Mouse (Mus musculus) neural tube, embryonic 12.5 days (tissue): Measurements from ENCODE around the gene Polq. TPM values are rescaled to one million over a fixed set of nuclear protein-coding genes. Genes with fewer than 3 reads are reported as not detected.

ENCODE experiments used
- ATAC-seq: fragments of 200-750 bp; cut with Nextera tagmentation; 2 replicates; pipeline ENCODE4 v1.8.0; 2017; ENCODE audit warnings: low read depth, mild to moderate bottlenecking, moderate TSS enrichment, moderate library complexity; ENCODE audit not compliant: low FRiP score
- H3K27ac ChIP-seq: fragments of 300-500 bp; sonication (generic); 2 replicates; pipeline ENCODE4 v1.5.1; 2016
- H3K27me3 ChIP-seq: fragments of 300-500 bp; sonication (generic); replicated peaks from 2 replicates; pipeline ENCODE4 v1.6.1; 2016; ENCODE audit warnings: mild to moderate bottlenecking
- H3K36me3 ChIP-seq: fragments of 300-500 bp; sonication (generic); 2 replicates; pipeline ENCODE4 v1.6.1; 2016; ENCODE audit warnings: mild to moderate bottlenecking
- H3K4me1 ChIP-seq: fragments of 300-500 bp; sonication (generic); 2 replicates; pipeline ENCODE4 v1.6.1; 2016
- H3K4me2 ChIP-seq: fragments of 300-500 bp; sonication (generic); replicated peaks from 2 replicates; pipeline ENCODE4 v1.6.1; 2016; ENCODE audit warnings: mild to moderate bottlenecking
- H3K4me3 ChIP-seq: fragments of 300-500 bp; sonication (generic); 2 replicates; pipeline ENCODE4 v1.5.1; 2016
- H3K9ac ChIP-seq: fragments of 300-500 bp; sonication (generic); 2 replicates; pipeline ENCODE4 v1.6.1; 2016; ENCODE audit warnings: mild to moderate bottlenecking
- H3K9me3 ChIP-seq: fragments of 300-500 bp; sonication (generic); 2 replicates; pipeline ENCODE4 v1.6.1; 2016; ENCODE audit warnings: mild to moderate bottlenecking
- WGBS: fragments of 180-500 bp; shearing (Covaris S2); methylation state at CpG from one replicate; pipeline ENCODE4 v1.1.7; 2016; 5-methylcytosine and 5-hydroxymethylcytosine counted together
- polyA plus RNA-seq: library from polyadenylated mRNA; unstranded; fragments of >200 nt; fragmentation: Nextera tagmentation; extraction: Ambion mirVana; gene quantifications from 2 replicates; pipeline ENCODE4 v1.2.1, GENCODE M21; 2016

The Polq gene
- polyA plus RNA-seq, result 7.3 and 8.5 TPM in 2 replicates

DNA sequence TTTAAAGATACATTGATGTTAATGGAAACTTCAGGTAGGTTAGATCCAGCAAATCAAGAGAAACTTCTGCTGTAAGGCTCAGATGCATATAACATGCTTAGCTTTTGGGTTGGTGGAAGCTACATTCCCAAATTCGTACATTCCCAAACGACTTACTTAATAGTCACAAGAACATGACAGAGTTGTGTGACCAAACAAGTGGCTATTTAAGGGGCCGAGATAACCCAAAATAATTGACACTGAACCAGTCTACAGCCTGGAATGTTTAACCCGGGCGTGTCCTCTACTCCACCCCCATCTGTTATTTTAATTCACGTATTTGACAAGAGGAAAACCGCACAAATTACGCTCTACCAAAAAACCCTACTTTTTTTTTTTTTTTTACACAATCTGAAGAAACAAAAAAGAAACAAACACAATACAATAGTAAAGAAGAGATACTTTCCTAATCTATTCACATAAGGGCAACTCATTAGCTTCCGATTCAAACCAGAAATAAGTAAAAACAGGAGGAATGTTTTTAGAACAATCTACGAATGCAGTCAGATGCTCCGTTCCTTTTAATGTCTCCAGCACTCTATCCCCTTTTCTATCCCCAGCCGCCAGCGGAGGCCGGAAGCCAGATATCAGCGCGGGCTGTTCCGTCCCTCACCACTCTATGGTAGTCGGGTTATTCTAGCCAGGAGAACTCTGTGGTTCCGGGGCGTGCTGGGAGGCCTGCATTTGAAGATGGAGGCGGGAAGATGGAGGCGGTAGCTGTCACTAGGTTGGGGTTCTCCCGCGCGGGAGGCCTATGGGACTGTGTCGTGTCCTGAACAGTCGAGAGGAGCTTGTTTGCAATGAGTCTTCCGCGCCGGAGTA lies at the start of gene Polq:
Polq (plus strand) TSS at position 726 of the 861 bp plus-strand sequence.
- H3K27ac ChIP-seq, result no peak within 1 kb of the TSS
- H3K9me3 ChIP-seq, result no peaks in the 10 kb centered on the region
- peaks cover 6% of the 10 kb centered on the region; the same call in 1 of the 2 replicates for H3K4me1 ChIP-seq
- ATAC-seq, result peak; percentile 99
- H3K4me3 ChIP-seq, result peak within 1 kb of the TSS; percentile 73
- no peaks in the 10 kb centered on the region for H3K36me3 ChIP-seq
- peak within 1 kb of the TSS; percentile 66 for H3K9ac ChIP-seq
- peak within 1 kb of the TSS; percentile 93 for H3K4me2 ChIP-seq
- 7% methylated on average over 30 of the region's 30 CpGs for WGBS
- no peaks in the 10 kb centered on the region for H3K27me3 ChIP-seq

DNA sequence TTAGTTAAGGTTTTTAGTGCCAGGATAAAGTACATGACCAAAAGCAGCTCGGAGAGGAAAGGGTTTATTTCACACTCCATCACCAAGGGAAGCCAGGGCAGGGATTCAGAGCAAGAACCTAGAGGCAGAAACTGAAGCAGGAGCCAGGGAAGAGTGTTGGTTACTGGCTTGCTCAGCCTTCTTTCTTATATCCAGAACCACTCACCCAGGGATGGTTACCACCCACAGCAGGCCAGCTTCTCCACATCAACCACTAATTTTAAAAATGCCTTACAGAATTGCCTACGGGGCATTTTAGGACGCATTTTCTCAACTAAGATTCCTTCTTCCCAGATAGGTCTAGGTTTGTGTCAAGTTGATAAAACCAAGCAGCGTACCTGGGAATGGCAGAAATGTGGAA lies 48.2 kb upstream of the Polq start:
- H3K4me1 ChIP-seq, result no peaks in the 10 kb centered on the region
- ATAC-seq, result no peak
- no peaks in the 10 kb centered on the region for H3K36me3 ChIP-seq
- 81% methylated on average over 4 of the region's 4 CpGs for WGBS
- H3K4me2 ChIP-seq, result no peak overlapping the region
- H3K27ac ChIP-seq, result no peak overlapping the region
- H3K4me3 ChIP-seq, result no peak overlapping the region
- H3K9ac ChIP-seq, result no peak overlapping the region
- no peaks in the 10 kb centered on the region for H3K9me3 ChIP-seq
- H3K27me3 ChIP-seq, result no peaks in the 10 kb centered on the region

DNA sequence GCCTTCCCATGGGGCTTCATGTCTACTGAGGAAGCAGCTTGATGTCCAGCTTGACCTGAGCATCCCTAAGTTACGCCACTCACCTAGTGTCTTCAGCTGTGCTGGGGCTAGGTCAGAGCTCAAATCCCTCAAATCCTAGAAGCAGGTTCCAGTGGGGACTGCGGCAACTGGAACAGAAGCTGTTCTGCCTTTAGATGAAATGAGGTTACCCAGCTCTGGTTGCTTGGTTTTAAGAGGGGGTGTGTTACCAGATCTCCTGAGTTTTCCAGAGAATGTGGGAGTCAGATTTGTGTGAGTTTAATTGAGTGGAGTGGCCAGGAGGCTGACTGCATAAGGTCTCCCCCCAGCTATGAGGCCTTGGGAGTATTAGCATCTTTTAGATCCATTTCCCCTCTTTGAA lies 32.5 kb upstream of the Polq start:
- no peaks in the 10 kb centered on the region for H3K4me1 ChIP-seq
- no peak overlapping the region for H3K9ac ChIP-seq
- H3K4me3 ChIP-seq, result no peak overlapping the region
- 92% methylated on average over 2 of the region's 2 CpGs for WGBS
- ATAC-seq, result no peak
- no peak overlapping the region for H3K27ac ChIP-seq
- H3K4me2 ChIP-seq, result no peak overlapping the region
- no peaks in the 10 kb centered on the region for H3K27me3 ChIP-seq
- no peaks in the 10 kb centered on the region for H3K9me3 ChIP-seq
- no peaks in the 10 kb centered on the region for H3K36me3 ChIP-seq

DNA sequence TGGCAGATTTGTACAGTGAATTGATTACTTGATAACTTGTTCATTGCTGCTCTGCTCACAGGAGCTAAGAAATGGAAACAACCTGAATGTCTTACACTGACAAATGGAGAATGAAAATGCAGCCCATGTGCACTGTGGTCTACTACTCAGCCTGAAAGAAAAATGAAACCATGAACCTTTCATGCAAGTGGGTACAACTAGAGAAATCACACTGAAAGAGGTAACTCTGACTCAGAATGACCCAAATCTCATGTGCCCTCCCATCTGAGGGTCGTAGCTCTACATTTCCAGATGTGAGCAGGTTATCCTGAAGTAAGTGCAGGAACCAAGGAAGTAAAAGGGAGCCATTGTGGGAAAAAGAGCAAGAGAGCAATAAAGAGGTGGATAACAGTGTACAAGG lies 27.8 kb upstream of the Polq start:
- Histone ChIP-seq H3K4me2 (no peak overlapping the region), H3K27me3 (no peaks in the 10 kb centered on the region), H3K9me3 (no peaks in the 10 kb centered on the region), H3K36me3 (no peaks in the 10 kb centered on the region), H3K27ac (no peak overlapping the region), H3K4me3 (no peak overlapping the region), H3K4me1 (no peaks in the 10 kb centered on the region), H3K9ac (no peak overlapping the region)
- WGBS, result 84% methylated on average over 1 of the region's 1 CpGs
- no peak for ATAC-seq

DNA sequence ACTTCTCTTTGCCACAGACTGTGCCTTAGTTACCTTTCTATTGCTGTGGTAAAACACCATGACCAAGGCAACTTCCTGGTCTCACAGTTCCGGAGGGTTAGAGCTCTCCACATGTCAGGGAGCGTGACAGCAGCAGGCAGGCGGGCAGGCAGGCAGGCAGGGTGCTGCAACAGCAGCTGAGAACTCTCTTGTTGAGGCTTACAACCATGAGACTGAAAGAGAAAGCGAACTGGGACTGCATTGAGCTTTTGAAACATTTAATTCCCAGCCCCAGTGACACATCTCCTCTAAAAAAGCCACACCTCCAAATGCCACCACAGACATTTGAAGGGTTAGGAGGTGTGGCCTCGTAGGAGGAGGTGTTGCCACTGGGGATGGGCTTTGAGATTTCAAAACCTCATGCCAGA lies 25.9 kb upstream of the Polq start:
- Histone ChIP-seq H3K36me3 (no peaks in the 10 kb centered on the region), H3K4me1 (no peaks in the 10 kb centered on the region), H3K27ac (no peak overlapping the region), H3K9ac (no peak overlapping the region), H3K27me3 (no peaks in the 10 kb centered on the region), H3K9me3 (no peaks in the 10 kb centered on the region), H3K4me2 (no peak overlapping the region), H3K4me3 (no peak overlapping the region)
- WGBS, result 62% methylated on average over 5 of the region's 5 CpGs
- no peak for ATAC-seq

DNA sequence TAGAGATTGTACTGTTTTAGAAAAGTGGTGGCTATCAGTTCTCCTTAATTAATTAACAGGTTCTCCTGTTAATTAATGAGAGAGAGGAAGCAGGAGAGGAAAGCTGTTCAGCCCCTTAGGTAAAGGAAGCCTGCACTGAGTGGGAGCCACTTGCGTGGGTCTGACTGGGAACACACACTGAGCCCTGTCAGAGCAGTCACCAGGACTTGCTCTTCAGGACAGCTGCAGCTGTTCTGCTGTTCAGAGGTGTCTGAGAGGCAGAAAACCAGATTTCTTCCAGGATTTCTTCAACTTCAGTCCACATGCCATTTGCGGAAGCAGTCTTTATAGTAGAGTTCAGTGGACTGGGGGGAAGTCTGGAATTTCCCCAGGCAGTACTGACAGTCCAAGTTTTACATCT lies 24.2 kb upstream of the Polq start:
- no peaks in the 10 kb centered on the region for H3K36me3 ChIP-seq
- no peak overlapping the region for H3K4me2 ChIP-seq
- H3K27me3 ChIP-seq, result no peaks in the 10 kb centered on the region
- H3K27ac ChIP-seq, result no peak overlapping the region
- no peaks in the 10 kb centered on the region for H3K4me1 ChIP-seq
- no peaks in the 10 kb centered on the region for H3K9me3 ChIP-seq
- no peak for ATAC-seq
- no peak overlapping the region for H3K9ac ChIP-seq
- WGBS, result 83% methylated on average over 2 of the region's 2 CpGs
- H3K4me3 ChIP-seq, result no peak overlapping the region

DNA sequence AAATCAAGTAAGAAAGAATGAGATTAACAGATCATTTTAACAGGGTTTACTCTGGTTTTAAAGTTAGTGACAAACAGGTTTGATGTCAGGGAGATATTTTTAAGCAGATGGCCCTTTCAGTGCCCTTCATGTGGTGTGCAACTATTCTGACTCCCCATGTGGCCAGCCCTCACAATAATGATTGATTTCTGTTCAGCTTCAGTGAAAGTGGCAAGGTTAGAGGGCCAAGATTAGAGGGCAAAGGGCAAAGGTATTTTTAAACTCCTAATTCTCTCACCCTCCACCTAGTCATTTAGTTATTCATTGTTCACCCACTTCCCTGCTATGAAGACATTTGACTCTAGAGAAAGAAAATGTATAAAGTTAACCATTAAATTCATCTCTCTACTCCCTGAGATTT lies 23.5 kb upstream of the Polq start:
- H3K27me3 ChIP-seq, result no peaks in the 10 kb centered on the region
- ATAC-seq, result no peak

DNA sequence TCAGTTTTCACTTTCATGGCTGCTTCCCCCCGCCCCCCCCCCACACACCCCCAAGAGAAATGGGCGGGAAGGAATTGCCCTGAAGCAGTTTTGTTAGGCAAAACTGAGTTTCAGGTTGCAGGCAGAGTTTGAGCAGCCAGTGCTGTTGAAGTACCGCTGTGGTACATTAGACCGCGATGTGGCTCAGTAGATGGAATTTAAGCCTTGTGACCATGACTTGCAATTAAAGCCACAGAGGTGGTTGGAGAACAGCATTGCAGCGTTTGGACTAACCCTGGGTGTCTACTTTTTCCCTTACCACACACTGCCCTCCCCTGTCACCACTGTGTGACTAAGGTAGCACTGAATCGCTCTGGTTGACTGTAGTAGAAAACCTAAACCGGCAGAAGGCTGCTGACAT lies 22.1 kb upstream of the Polq start:
- no peaks in the 10 kb centered on the region for H3K9me3 ChIP-seq
- H3K4me3 ChIP-seq, result no peak overlapping the region
- no peak overlapping the region for H3K9ac ChIP-seq
- H3K4me1 ChIP-seq, result no peaks in the 10 kb centered on the region
- no peak overlapping the region for H3K27ac ChIP-seq
- no peak overlapping the region for H3K4me2 ChIP-seq
- no peaks in the 10 kb centered on the region for H3K36me3 ChIP-seq
- ATAC-seq, result no peak
- H3K27me3 ChIP-seq, result no peaks in the 10 kb centered on the region
- WGBS, result 73% methylated on average over 8 of the region's 8 CpGs

More for the DNA sequence above, 23.5 kb upstream of the Polq start:
- Histone ChIP-seq H3K27ac (no peak overlapping the region), H3K9ac (no peak overlapping the region), H3K4me1 (no peaks in the 10 kb centered on the region), H3K4me3 (no peak overlapping the region), H3K4me2 (no peak overlapping the region), H3K36me3 (no peaks in the 10 kb centered on the region), H3K9me3 (no peaks in the 10 kb centered on the region)

DNA sequence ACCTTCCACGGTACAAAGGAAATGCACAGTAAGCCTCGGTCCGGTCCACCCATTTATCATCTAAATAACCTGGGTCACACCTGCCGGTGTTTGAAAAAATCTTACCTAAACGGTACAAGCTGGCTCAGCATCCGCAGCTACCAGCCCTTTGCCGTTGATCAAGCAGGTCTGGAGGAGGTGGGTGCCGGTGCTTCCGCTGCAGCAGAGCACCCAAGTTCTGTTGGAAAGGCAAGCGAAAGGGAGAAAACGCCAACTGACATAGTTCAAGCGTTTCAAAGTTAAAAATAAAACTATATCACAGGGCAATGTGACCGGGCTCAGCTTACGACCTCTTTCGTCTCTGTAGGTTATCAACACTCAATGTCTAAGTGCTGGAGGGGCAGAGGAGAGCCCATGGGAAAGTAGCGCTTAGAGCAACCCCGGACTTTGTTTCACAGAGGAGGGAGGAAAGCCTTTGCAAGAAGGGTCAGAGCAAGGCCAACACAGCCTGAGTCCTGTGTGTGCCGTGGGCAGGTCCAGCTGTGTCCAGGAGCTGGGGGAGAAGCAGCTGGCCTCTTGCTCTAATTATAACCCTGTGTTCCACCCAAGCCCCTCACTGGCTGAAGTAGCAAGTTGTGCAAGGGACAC lies 21.5 kb upstream of the Polq start, which contains the start of gene Fbxo40:
Fbxo40 (minus strand) TSS at position 469 of the 627 bp plus-strand sequence.
- no peak for ATAC-seq
- Histone ChIP-seq H3K4me1 (no peaks in the 10 kb centered on the region), H3K4me2 (no peak within 1 kb of the TSS), H3K4me3 (no peak within 1 kb of the TSS), H3K36me3 (no peaks in the 10 kb centered on the region), H3K27me3 (no peaks in the 10 kb centered on the region), H3K9me3 (no peaks in the 10 kb centered on the region), H3K27ac (no peak within 1 kb of the TSS), H3K9ac (no peak within 1 kb of the TSS)
- WGBS, result 84% methylated on average over 18 of the region's 18 CpGs

DNA sequence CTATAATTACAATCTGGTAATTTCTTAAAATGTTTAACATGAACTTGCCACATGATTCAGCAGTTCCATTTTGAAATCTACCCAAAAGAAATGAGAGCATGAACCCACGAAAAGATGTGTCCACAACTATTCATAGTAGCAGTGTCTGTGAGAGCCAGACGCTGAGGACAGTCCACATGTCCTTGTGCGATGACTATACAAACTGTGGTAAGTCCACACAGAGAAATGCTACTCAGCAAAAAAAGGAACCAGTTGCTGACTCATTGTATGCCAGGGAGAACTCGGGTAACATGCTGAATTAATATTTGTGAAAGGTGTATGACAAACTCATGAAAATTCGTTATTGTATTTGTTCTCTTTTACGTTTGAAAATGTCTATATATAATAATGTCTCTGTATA lies 13.9 kb upstream of the Polq start:
- Histone ChIP-seq H3K9me3 (no peaks in the 10 kb centered on the region), H3K4me2 (no peak overlapping the region), H3K27me3 (no peaks in the 10 kb centered on the region), H3K4me3 (no peak overlapping the region), H3K4me1 (no peaks in the 10 kb centered on the region), H3K36me3 (no peaks in the 10 kb centered on the region), H3K9ac (no peak overlapping the region), H3K27ac (no peak overlapping the region)
- ATAC-seq, result no peak
- WGBS, result 88% methylated on average over 6 of the region's 6 CpGs

DNA sequence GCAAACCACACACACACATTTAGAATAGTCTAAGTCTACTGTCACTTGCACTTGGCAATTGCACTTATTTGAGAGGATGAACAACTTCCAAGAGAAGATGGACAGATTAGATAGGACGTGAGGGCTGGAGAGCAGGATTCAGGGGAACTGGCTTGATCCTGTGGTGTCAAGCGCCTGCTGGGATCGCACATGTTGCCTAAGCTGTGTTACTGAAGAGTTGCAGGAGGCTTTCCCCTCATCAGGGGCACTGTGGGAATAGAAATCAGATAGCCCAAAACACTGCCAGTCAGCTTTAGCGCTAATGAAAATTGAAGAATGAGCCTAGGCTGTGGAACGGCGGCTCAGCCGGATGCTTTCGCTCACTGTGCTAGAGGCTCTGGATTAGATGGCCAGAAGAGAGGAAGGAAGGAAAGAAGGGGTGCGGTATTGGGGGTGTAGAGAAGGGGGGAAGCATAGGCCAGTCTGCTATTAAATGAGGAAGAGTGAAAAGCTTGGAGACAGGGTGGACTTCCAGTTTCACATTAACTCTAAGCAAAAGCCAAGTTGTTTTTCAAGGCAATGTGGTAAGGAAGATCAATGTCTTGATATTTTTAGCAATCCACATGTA lies 12.1 kb upstream of the Polq start:
- 83% methylated on average over 9 of the region's 9 CpGs for WGBS
- Histone ChIP-seq H3K9me3 (no peaks in the 10 kb centered on the region), H3K4me1 (no peaks in the 10 kb centered on the region), H3K4me3 (no peak overlapping the region), H3K4me2 (no peak overlapping the region), H3K27me3 (no peaks in the 10 kb centered on the region), H3K27ac (no peak overlapping the region), H3K9ac (no peak overlapping the region), H3K36me3 (no peaks in the 10 kb centered on the region)
- no peak for ATAC-seq

DNA sequence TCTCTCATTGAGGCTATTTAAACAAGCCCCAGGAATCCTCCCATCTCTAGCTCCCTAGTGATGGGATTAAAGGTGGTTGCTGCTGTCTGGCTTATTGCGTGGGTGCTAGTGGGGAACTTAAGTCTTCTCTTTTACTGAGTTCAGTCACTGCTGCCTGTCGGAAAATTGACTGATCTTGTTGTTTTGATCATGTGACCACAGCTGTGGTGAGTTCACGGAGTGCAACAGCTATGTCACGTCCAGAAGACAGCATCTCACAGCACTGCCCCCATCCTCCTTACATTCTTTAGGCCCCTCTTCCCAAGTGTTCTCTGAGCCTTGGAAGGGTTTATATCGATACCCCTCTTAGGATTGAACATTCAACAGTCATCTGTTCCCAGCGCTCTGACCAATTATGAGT lies 2.3 kb upstream of the Polq start:
- no peak overlapping the region for H3K9ac ChIP-seq
- no peak overlapping the region for H3K4me2 ChIP-seq
- H3K4me3 ChIP-seq, result no peak overlapping the region
- H3K4me1 ChIP-seq, result peaks cover 6% of the 10 kb centered on the region; the same call in 1 of the 2 replicates
- H3K27me3 ChIP-seq, result no peaks in the 10 kb centered on the region
- no peaks in the 10 kb centered on the region for H3K9me3 ChIP-seq
- H3K36me3 ChIP-seq, result no peaks in the 10 kb centered on the region
- WGBS, result 75% methylated on average over 6 of the region's 6 CpGs
- H3K27ac ChIP-seq, result no peak overlapping the region
- ATAC-seq, result no peak
